Mouse (Mus musculus): Measurements from ENCODE around the gene Astn2.

Gene Astn2

GRCm38 (mm10) chr4:65379461-65379860, 1025.0 kb downstream of the Astn2 start:
- no peak for DNase-seq

DNA sequence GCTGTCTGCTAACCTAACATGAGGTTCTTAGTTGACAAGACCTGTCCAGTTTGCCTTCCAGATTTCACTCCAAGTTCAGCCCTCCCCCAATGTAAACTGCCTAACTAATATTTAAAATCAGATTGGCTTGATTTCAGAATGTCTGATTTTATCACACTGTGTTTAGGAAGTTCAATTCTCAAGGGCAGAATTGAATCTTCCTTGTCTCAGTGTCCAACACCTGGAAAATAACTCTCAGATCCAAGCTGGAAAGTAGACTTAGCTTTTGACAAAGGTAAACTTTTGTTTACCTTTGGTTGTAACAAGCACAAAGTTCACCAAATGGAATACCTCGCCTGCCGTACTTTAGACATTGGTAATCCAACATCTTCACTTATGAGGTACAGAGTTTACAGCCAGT, 1027.8 kb downstream of the Astn2 start:
- DNase-seq, result no peak

GRCm38 (mm10) chr4:65373841-65374240, 1030.6 kb downstream of the Astn2 start:
- no peak for DNase-seq

- DNase-seq, result no peak
Observed at GRCm38 (mm10) chr4:65372731-65373130, 1031.7 kb downstream of the Astn2 start.

GRCm38 (mm10) chr4:65367135-65367534, 1037.3 kb downstream of the Astn2 start:
- no peak for DNase-seq

- no peak for DNase-seq
Observed at GRCm38 (mm10) chr4:65354580-65354979, 1049.8 kb downstream of the Astn2 start.

DNA sequence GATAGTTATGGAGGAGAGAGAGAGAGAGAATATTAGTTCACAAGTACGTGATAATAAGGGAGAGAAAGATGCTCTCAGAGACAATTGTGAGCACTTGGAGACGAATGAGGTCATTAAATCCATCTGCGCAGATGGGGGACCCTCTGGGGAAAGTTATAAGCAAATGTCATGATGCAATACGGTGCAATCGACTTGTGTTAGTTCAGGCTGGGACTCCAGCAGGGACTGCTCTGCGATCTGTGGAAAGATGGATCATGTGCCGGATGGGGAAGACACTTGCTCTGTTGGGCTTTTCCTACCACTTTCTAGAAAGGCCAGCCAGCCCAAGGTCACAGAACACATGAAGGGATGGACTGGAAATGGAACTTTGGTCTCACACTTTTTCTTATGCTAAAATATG, 1053.9 kb downstream of the Astn2 start:
- DNase-seq, result no peak

DNA sequence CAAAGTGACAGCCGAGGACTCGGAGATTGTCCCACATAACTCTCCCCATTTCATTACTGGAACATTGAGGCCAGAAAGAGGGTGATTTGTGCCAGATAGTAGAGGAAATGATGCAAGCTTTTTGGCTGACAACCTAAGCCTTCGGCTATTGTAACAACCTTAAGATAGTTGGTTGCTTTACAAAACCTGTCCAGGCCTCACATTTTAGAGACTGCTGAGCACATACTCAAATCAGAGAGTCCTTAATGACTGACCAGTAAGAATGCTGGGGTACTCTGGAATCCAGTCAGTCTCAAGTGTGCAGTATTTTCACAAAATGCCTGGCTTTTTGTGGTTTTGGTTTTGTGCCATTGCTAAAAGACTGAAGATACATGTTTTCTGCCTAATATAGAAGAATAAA, 1062.6 kb downstream of the Astn2 start:
- no peak for DNase-seq

GRCm38 (mm10) chr4:65333718-65334117, 1070.7 kb downstream of the Astn2 start:
- DNase-seq, result no peak
